11 mouse cellular contexts compared by ENCODE assay signal in genomic region chr6:60345448-60345847, GRCm38 (mm10).
"Had no signal": no experiment of that assay in that cellular context is flagged by ENCODE, and none has a peak within 500 bp of the region (broad histone marks: within the 10 kb centered on the region; RNA-seq: fewer than 3 reads in every experiment).

No protein-coding gene starts in this region.

- DNase-seq: liver, postnatal 0 days; lung, adult 2 months; lung, postnatal 4 days; midbrain, embryonic 14.5 days; retina, postnatal 1 day; right cerebral cortex, adult 18-20 months; right cerebral cortex, postnatal 25 days; right cerebral cortex, postnatal 4 days; thymus, adult 2 months; thymus, postnatal 25 days; thymus, postnatal 4 days had no signal
